Mouse (Mus musculus) myocyte (in vitro differentiated cells): ENCODE data around the gene Mrtfb.

Experiments
- CEBPB ChIP-seq: IDR thresholded peaks from 2 replicates; pipeline ENCODE4 v1.6.1; 2011; ENCODE audit warnings: mild to moderate bottlenecking, moderate library complexity; ENCODE audit not compliant: poor library complexity, insufficient read depth, severe bottlenecking
- E2F4 ChIP-seq: IDR thresholded peaks from one replicate; pipeline ENCODE4 v1.6.1; 2011; ENCODE audit warnings: mild to moderate bottlenecking, control low read depth, moderate library complexity; ENCODE audit not compliant: insufficient read depth
- MAX ChIP-seq: IDR thresholded peaks from one replicate; pipeline ENCODE4 v1.6.1; 2011; ENCODE audit warnings: low read depth, mild to moderate bottlenecking, control low read depth
- MYOG ChIP-seq, 3 experiments: IDR thresholded peaks; one replicate each; pipeline ENCODE4 v1.6.1; 2011; ENCODE audit warnings: control low read depth in 2 of 3, low read depth in 2 of 3, mild to moderate bottlenecking in 2 of 3; ENCODE audit not compliant: insufficient read length in 2 of 3, control insufficient read depth in 1 of 3, insufficient read depth in 1 of 3
- POLR2A ChIP-seq: IDR thresholded peaks from one replicate; pipeline ENCODE4 v1.6.1; 2011; ENCODE audit warnings: low read depth, mild to moderate bottlenecking, control low read depth, moderate library complexity; ENCODE audit not compliant: insufficient read length
- POLR2AphosphoS2 ChIP-seq: IDR thresholded peaks from one replicate; pipeline ENCODE4 v1.6.1; 2011; ENCODE audit warnings: low read depth, control low read depth; ENCODE audit not compliant: insufficient read length
- REST ChIP-seq: IDR thresholded peaks from one replicate; pipeline ENCODE4 v1.6.1; 2011; ENCODE audit warnings: mild to moderate bottlenecking, control low read depth, moderate library complexity; ENCODE audit not compliant: insufficient read depth, insufficient read length
- USF1 ChIP-seq: IDR thresholded peaks from one replicate; pipeline ENCODE4 v1.6.1; 2011; ENCODE audit warnings: low read depth, mild to moderate bottlenecking, control low read depth, moderate library complexity

- no peak for TF ChIP-seq USF1
- no peak for TF ChIP-seq POLR2A
- TF ChIP-seq CEBPB, result no peak
- no peak for TF ChIP-seq MYOG (IDR thresholded peaks at IDR 0.05; ENCODE audit: control insufficient read depth in 1 of 3, insufficient read depth in 1 of 3, insufficient read length in 2 of 3, low read depth in 2 of 3)
- no peak for TF ChIP-seq E2F4
- TF ChIP-seq POLR2AphosphoS2, result no peak
- no peak for TF ChIP-seq MAX
- no peak for TF ChIP-seq REST
Observed at GRCm38 (mm10) chr16:13419752-13420151, 163.5 kb downstream of the Mrtfb start.
